Mouse (Mus musculus) hindbrain, embryonic 12.5 days (tissue): Measurements from ENCODE around the gene Rabl2. TPM values are rescaled to one million over a fixed set of nuclear protein-coding genes. Genes with fewer than 3 reads are reported as not detected.

ENCODE experiments used
- ATAC-seq: fragments of 200-750 bp; cut with Nextera tagmentation; 2 replicates; pipeline ENCODE4 v1.8.0; 2017; ENCODE audit warnings: moderate TSS enrichment; ENCODE audit not compliant: low FRiP score
- H3K27ac ChIP-seq: fragments of 300-500 bp; sonication (generic); 2 replicates; pipeline ENCODE4 v1.5.1; 2016; ENCODE audit warnings: mild to moderate bottlenecking
- H3K27me3 ChIP-seq: fragments of 300-500 bp; sonication (generic); 2 replicates; pipeline ENCODE4 v1.6.1; 2016; ENCODE audit warnings: mild to moderate bottlenecking
- H3K36me3 ChIP-seq: fragments of 300-500 bp; sonication (generic); 2 replicates; pipeline ENCODE4 v1.6.1; 2016; ENCODE audit warnings: mild to moderate bottlenecking
- H3K4me1 ChIP-seq: fragments of 300-500 bp; sonication (generic); 2 replicates; pipeline ENCODE4 v1.6.1; 2016
- H3K4me2 ChIP-seq: fragments of 300-500 bp; sonication (generic); replicated peaks from 2 replicates; pipeline ENCODE4 v1.6.1; 2016; ENCODE audit warnings: mild to moderate bottlenecking
- H3K4me3 ChIP-seq: fragments of 300-500 bp; sonication (generic); 2 replicates; pipeline ENCODE4 v1.5.1; 2016; ENCODE audit warnings: mild to moderate bottlenecking
- H3K9ac ChIP-seq: fragments of 300-500 bp; sonication (generic); 2 replicates; pipeline ENCODE4 v1.6.1; 2016; ENCODE audit warnings: mild to moderate bottlenecking, moderate library complexity
- H3K9me3 ChIP-seq: fragments of 300-500 bp; sonication (generic); replicated peaks from 2 replicates; pipeline ENCODE4 v1.6.1; 2016; ENCODE audit warnings: mild to moderate bottlenecking
- WGBS: fragments of 180-500 bp; shearing (Covaris S2); methylation state at CpG from one replicate; pipeline ENCODE4 v1.1.7; 2016; 5-methylcytosine and 5-hydroxymethylcytosine counted together
- polyA plus RNA-seq: library from polyadenylated mRNA; unstranded; fragments of >200 nt; fragmentation: Nextera tagmentation; extraction: Ambion mirVana; gene quantifications from 2 replicates; pipeline ENCODE4 v1.2.1, GENCODE M21; 2016

The Rabl2 gene
- polyA plus RNA-seq, 1 experiment from 2014 or later, result 61.3 TPM

- no peaks in the 10 kb centered on the region for H3K27me3 ChIP-seq
- H3K4me3 ChIP-seq, result no peak overlapping the region
- no peaks in the 10 kb centered on the region for H3K9me3 ChIP-seq
- no peak overlapping the region for H3K9ac ChIP-seq
- peaks cover 39% of the 10 kb centered on the region for H3K36me3 ChIP-seq
- ATAC-seq, result no peak
- no peak overlapping the region for H3K27ac ChIP-seq
- H3K4me1 ChIP-seq, result 0 out of 2 replicates have a peak, but pooled peaks cover 3% of the 10 kb centered on the region
- WGBS, result 89% methylated on average over 7 of the region's 7 CpGs
- no peak overlapping the region for H3K4me2 ChIP-seq
Observed at GRCm38 (mm10) chr15:89582494-89582893, 9.2 kb downstream of the Rabl2 start.

GRCm38 (mm10) chr15:89572147-89572546 is 19.6 kb downstream of the Rabl2 start:
- Histone ChIP-seq H3K36me3 (no peaks in the 10 kb centered on the region), H3K9me3 (no peaks in the 10 kb centered on the region), H3K4me2 (no peak overlapping the region), H3K27me3 (no peaks in the 10 kb centered on the region), H3K9ac (no peak overlapping the region), H3K27ac (no peak overlapping the region), H3K4me1 (no peaks in the 10 kb centered on the region), H3K4me3 (no peak overlapping the region)
- ATAC-seq, result no peak
- 80% methylated on average over 8 of the region's 8 CpGs for WGBS

DNA sequence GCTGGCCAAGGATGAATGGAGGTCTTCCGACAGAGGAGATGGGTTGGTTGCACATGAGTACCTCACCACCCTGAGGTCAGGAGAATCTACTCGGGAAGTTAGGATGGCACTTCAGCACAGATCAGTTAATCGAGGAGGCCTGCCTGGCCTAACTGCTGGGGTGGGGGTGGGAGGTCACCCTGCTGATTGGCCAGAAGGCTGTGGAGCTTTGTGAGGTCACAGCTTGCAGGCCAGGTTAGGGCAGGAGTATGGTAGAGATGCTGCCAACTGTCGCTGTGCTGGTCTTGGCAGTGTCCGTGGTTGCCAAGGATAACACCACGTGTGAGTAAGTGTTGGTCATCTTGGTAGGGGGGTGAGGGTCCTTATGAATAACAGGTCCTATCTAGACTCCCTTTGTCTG is 23.6 kb downstream of the Rabl2 start, which contains the start of gene Acr:
TSS of gene Acr (plus strand) at position 213 of the 400 bp plus-strand sequence.
- no peaks in the 10 kb centered on the region for H3K9me3 ChIP-seq
- H3K36me3 ChIP-seq, result no peaks in the 10 kb centered on the region
- H3K27me3 ChIP-seq, result no peaks in the 10 kb centered on the region
- H3K4me3 ChIP-seq, result no peak within 1 kb of the TSS
- no peak within 1 kb of the TSS for H3K9ac ChIP-seq
- no peak within 1 kb of the TSS for H3K4me2 ChIP-seq
- H3K27ac ChIP-seq, result no peak within 1 kb of the TSS
- ATAC-seq, result no peak
- 87% methylated on average over 6 of the region's 6 CpGs for WGBS
- no peaks in the 10 kb centered on the region for H3K4me1 ChIP-seq

GRCm38 (mm10) chr15:89559202-89559731 is 32.5 kb downstream of the Rabl2 start:
- no peak overlapping the region for H3K9ac ChIP-seq
- no peaks in the 10 kb centered on the region for H3K36me3 ChIP-seq
- H3K27ac ChIP-seq, result no peak overlapping the region
- no peaks in the 10 kb centered on the region for H3K9me3 ChIP-seq
- ATAC-seq, result no peak
- peaks cover 50% of the 10 kb centered on the region for H3K27me3 ChIP-seq
- no peak overlapping the region for H3K4me3 ChIP-seq
- WGBS, result 41% methylated on average over 10 of the region's 10 CpGs
- H3K4me2 ChIP-seq, result no peak overlapping the region
- peaks cover 23% of the 10 kb centered on the region for H3K4me1 ChIP-seq

DNA sequence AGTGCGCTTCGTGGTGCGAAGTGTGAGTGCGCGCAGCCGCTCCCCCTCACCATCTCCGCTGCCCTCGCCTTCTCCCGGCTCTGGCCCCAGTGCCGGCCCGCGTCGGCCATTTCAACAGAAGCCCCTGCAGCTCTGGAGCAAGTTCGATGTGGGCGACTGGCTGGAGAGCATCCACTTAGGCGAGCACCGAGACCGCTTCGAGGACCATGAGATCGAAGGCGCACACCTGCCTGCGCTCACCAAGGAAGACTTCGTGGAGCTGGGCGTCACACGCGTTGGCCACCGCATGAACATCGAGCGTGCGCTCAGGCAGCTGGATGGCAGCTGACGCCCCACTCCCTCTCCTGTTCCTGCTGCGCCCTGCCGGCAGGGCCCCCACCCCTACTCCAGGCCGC is 33.7 kb downstream of the Rabl2 start:
- no peak overlapping the region for H3K9ac ChIP-seq
- peaks cover 50% of the 10 kb centered on the region for H3K27me3 ChIP-seq
- no peak for ATAC-seq
- peak overlapping the region; percentile 49 for H3K4me2 ChIP-seq
- no peaks in the 10 kb centered on the region for H3K36me3 ChIP-seq
- no peaks in the 10 kb centered on the region for H3K9me3 ChIP-seq
- peak overlapping the region; percentile 26 for H3K4me3 ChIP-seq
- 5% methylated on average over 34 of the region's 34 CpGs for WGBS
- no peak overlapping the region for H3K27ac ChIP-seq
- H3K4me1 ChIP-seq, result peaks cover 23% of the 10 kb centered on the region

- H3K36me3 ChIP-seq, result no peaks in the 10 kb centered on the region
- peaks cover 50% of the 10 kb centered on the region for H3K27me3 ChIP-seq
- no peak overlapping the region for H3K9ac ChIP-seq
Observed at GRCm38 (mm10) chr15:89557179-89557995, 34.3 kb downstream of the Rabl2 start.

GRCm38 (mm10) chr15:89556401-89557178 is 35.1 kb downstream of the Rabl2 start:
- H3K27ac ChIP-seq, result no peak overlapping the region
- no peaks in the 10 kb centered on the region for H3K9me3 ChIP-seq
- WGBS, result 22% methylated on average over 23 of the region's 23 CpGs
- H3K27me3 ChIP-seq, result peaks cover 50% of the 10 kb centered on the region
- peak overlapping the region; percentile 41 for H3K4me2 ChIP-seq
- H3K4me1 ChIP-seq, result peaks cover 23% of the 10 kb centered on the region
- H3K4me3 ChIP-seq, result peak overlapping the region; percentile 15; the same call in 1 of the 2 replicates
- peak; percentile 65 for ATAC-seq
- H3K36me3 ChIP-seq, result no peaks in the 10 kb centered on the region
- H3K9ac ChIP-seq, result no peak overlapping the region

More at GRCm38 (mm10) chr15:89557179-89557995, 34.3 kb downstream of the Rabl2 start:
- Histone ChIP-seq H3K27ac (no peak overlapping the region), H3K9me3 (no peaks in the 10 kb centered on the region), H3K4me1 (peaks cover 23% of the 10 kb centered on the region), H3K4me2 (peak overlapping the region; percentile 49), H3K4me3 (peak overlapping the region; percentile 26)
- no peak for ATAC-seq
- 8% methylated on average over 38 of the region's 40 CpGs for WGBS

DNA sequence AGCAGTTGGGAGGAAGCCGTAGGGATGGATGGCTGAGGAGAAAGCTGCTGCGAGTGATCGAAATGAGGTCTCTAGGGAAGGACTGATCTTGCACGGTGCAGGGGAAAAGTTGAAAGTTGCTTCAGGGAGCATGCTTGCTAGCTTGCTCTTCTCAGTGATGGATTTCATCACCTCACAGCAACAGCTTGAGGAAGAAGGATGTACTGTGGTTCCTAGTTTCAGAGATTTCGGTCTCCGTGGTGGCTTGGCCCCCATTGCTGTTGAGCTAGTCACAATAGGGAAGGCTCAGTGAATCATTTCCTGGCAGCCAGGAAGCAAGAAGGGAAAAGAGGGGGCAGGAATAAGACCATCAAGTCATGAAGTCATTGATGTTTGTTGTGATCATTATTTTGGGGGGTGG is 36.1 kb downstream of the Rabl2 start:
- no peak for ATAC-seq

GRCm38 (mm10) chr15:89551733-89552132 is 40.0 kb downstream of the Rabl2 start:
- Histone ChIP-seq H3K27me3 (peaks cover 42% of the 10 kb centered on the region), H3K9ac (no peak overlapping the region), H3K36me3 (peaks cover 8% of the 10 kb centered on the region; the same call in 1 of the 2 replicates), H3K4me1 (peaks cover 24% of the 10 kb centered on the region), H3K4me2 (no peak overlapping the region), H3K9me3 (no peaks in the 10 kb centered on the region), H3K27ac (no peak overlapping the region), H3K4me3 (no peak overlapping the region)
- no peak for ATAC-seq
- 74% methylated on average over 1 of the region's 1 CpGs for WGBS

More for the DNA sequence above, 36.1 kb downstream of the Rabl2 start:
- Histone ChIP-seq H3K27me3 (peaks cover 50% of the 10 kb centered on the region), H3K9ac (no peak overlapping the region), H3K4me2 (no peak overlapping the region), H3K4me3 (no peak overlapping the region), H3K36me3 (no peaks in the 10 kb centered on the region; the same call in 1 of the 2 replicates), H3K9me3 (no peaks in the 10 kb centered on the region), H3K27ac (no peak overlapping the region), H3K4me1 (peaks cover 23% of the 10 kb centered on the region)
- 91% methylated on average over 6 of the region's 6 CpGs for WGBS

- peaks cover 18% of the 10 kb centered on the region for H3K36me3 ChIP-seq
- peaks cover 18% of the 10 kb centered on the region for H3K4me1 ChIP-seq
- H3K27ac ChIP-seq, result no peak overlapping the region
- H3K9me3 ChIP-seq, result no peaks in the 10 kb centered on the region
- no peak overlapping the region for H3K9ac ChIP-seq
- H3K4me3 ChIP-seq, result no peak overlapping the region
- ATAC-seq, result no peak
- H3K27me3 ChIP-seq, result peaks cover 34% of the 10 kb centered on the region
- H3K4me2 ChIP-seq, result no peak overlapping the region
- 95% methylated on average over 8 of the region's 8 CpGs for WGBS
Observed at GRCm38 (mm10) chr15:89550506-89550905, 41.2 kb downstream of the Rabl2 start.

- peaks cover 18% of the 10 kb centered on the region for H3K36me3 ChIP-seq
- 0 out of 2 replicates have a peak overlapping the region, but pooled peaks have one; percentile 48 for H3K27ac ChIP-seq
- peaks cover 18% of the 10 kb centered on the region for H3K4me1 ChIP-seq
- peak overlapping the region; percentile 50 for H3K4me2 ChIP-seq
- 41% methylated on average over 11 of the region's 11 CpGs for WGBS
- H3K4me3 ChIP-seq, result peak overlapping the region; percentile 24; the same call in 1 of the 2 replicates
- peak; percentile 51 for ATAC-seq
- no peak overlapping the region for H3K9ac ChIP-seq
- peaks cover 25% of the 10 kb centered on the region for H3K27me3 ChIP-seq
- H3K9me3 ChIP-seq, result no peaks in the 10 kb centered on the region
Observed at GRCm38 (mm10) chr15:89548837-89549236, 42.9 kb downstream of the Rabl2 start.
